Mouse (Mus musculus) intestine, postnatal 0 days (tissue): ENCODE results near the gene Kcnj13. TPM values are rescaled to one million over a fixed set of nuclear protein-coding genes. Genes with fewer than 3 reads are reported as not detected.

ENCODE experiments used
- ATAC-seq: fragments of 200-750 bp; cut with Nextera tagmentation; 2 replicates; pipeline ENCODE4 v1.8.0; 2017; ENCODE audit warnings: mild to moderate bottlenecking, moderate TSS enrichment, moderate library complexity
- H3K27ac ChIP-seq: fragments of 300-500 bp; sonication (generic); 2 replicates; pipeline ENCODE4 v1.5.1; 2014; ENCODE audit warnings: mild to moderate bottlenecking, low read depth, low read length, moderate library complexity
- H3K27me3 ChIP-seq: fragments of 300-500 bp; sonication (generic); replicated peaks from 2 replicates; pipeline ENCODE4 v1.6.1; 2014; ENCODE audit warnings: low read length, mixed read lengths; ENCODE audit not compliant: control insufficient read depth, insufficient read depth
- H3K36me3 ChIP-seq: fragments of 300-500 bp; sonication (generic); 2 replicates; pipeline ENCODE4 v1.6.1; 2014; ENCODE audit warnings: mild to moderate bottlenecking, moderate library complexity; ENCODE audit not compliant: control insufficient read depth, insufficient read depth
- H3K4me1 ChIP-seq: fragments of 300-500 bp; sonication (generic); replicated peaks from 2 replicates; pipeline ENCODE4 v1.6.1; 2014; ENCODE audit warnings: antibody characterized with exemption, low read length, mixed read lengths; ENCODE audit not compliant: control insufficient read depth, insufficient read depth
- H3K4me2 ChIP-seq: fragments of 300-500 bp; sonication (generic); replicated peaks from 2 replicates; pipeline ENCODE4 v1.6.1; 2014; ENCODE audit warnings: low read depth, mild to moderate bottlenecking, moderate library complexity
- H3K4me3 ChIP-seq: fragments of 300-500 bp; sonication (generic); 2 replicates; pipeline ENCODE4 v1.5.1; 2014; ENCODE audit warnings: low read depth, low read length
- H3K9ac ChIP-seq: fragments of 300-500 bp; sonication (generic); 2 replicates; pipeline ENCODE4 v1.6.1; 2014; ENCODE audit warnings: mild to moderate bottlenecking, low read depth, low read length
- H3K9me3 ChIP-seq: fragments of 300-500 bp; sonication (generic); 2 replicates; pipeline ENCODE4 v1.6.1; 2016; ENCODE audit warnings: mixed run types; ENCODE audit not compliant: control insufficient read depth
- CTCF ChIP-seq: sonication (generic); IDR thresholded peaks from 2 replicates; pipeline ENCODE4 v1.5.1; 2016; ENCODE audit warnings: low read depth, mild to moderate bottlenecking, control low read depth, antibody characterized with exemption, moderate library complexity
- WGBS: fragments of 180-500 bp; shearing (Covaris S2); extraction: QIAGEN DNeasy Blood & Tissue Kit; methylation state at CpG from one replicate; pipeline ENCODE4 v1.1.7; 2014; 5-methylcytosine and 5-hydroxymethylcytosine counted together
- polyA plus RNA-seq: library from polyadenylated mRNA; unstranded; fragments of >200 nt; fragmentation: Nextera tagmentation; extraction: Ambion mirVana; gene quantifications from 2 replicates; pipeline ENCODE4 v1.2.1, GENCODE M21; 2015

The Kcnj13 gene
- polyA plus RNA-seq: 0.70 and 0.82 TPM in 2 replicates

- no peak within 1 kb of the TSS for H3K9ac ChIP-seq
- 26% methylated on average over 6 of the region's 6 CpGs for WGBS
- no peaks in the 10 kb centered on the region for H3K4me1 ChIP-seq
- H3K27me3 ChIP-seq: no peaks in the 10 kb centered on the region
- H3K27ac ChIP-seq: no peak within 1 kb of the TSS
- H3K4me3 ChIP-seq: no peak within 1 kb of the TSS
- H3K36me3 ChIP-seq: no peaks in the 10 kb centered on the region; the same call in 1 of the 2 replicates
- no peak for ATAC-seq
- no peak for TF ChIP-seq CTCF
- H3K9me3 ChIP-seq: no peaks in the 10 kb centered on the region
- H3K4me2 ChIP-seq: no peak within 1 kb of the TSS
Observed at GRCm38 (mm10) chr1:87394594-87394993, at the start of gene Kcnj13. Gene Kcnj13 (minus strand): TSS chr1:87394729.

GRCm38 (mm10) chr1:87436583-87436982, 42.1 kb upstream of the Kcnj13 start:
- peaks cover 71% of the 10 kb centered on the region for H3K36me3 ChIP-seq
- H3K9me3 ChIP-seq: no peaks in the 10 kb centered on the region
- H3K4me2 ChIP-seq: no peak overlapping the region
- no peak for ATAC-seq
- WGBS: 78% methylated on average over 6 of the region's 6 CpGs
- H3K9ac ChIP-seq: no peak overlapping the region
- no peak overlapping the region for H3K4me3 ChIP-seq
- no peaks in the 10 kb centered on the region for H3K4me1 ChIP-seq
- no peaks in the 10 kb centered on the region for H3K27me3 ChIP-seq
- H3K27ac ChIP-seq: no peak overlapping the region
- no peak for TF ChIP-seq CTCF

- no peaks in the 10 kb centered on the region for H3K27me3 ChIP-seq
- H3K4me1 ChIP-seq: no peaks in the 10 kb centered on the region
- ATAC-seq: no peak
- 86% methylated on average over 2 of the region's 2 CpGs for WGBS
- H3K36me3 ChIP-seq: peaks cover 70% of the 10 kb centered on the region
- H3K4me3 ChIP-seq: no peak overlapping the region
- TF ChIP-seq CTCF: no peak
- no peak overlapping the region for H3K4me2 ChIP-seq
- no peak overlapping the region for H3K9ac ChIP-seq
- no peak overlapping the region for H3K27ac ChIP-seq
- H3K9me3 ChIP-seq: no peaks in the 10 kb centered on the region
Observed at GRCm38 (mm10) chr1:87435125-87435524, 40.6 kb upstream of the Kcnj13 start.

GRCm38 (mm10) chr1:87418733-87419132, 24.2 kb upstream of the Kcnj13 start:
- no peak overlapping the region for H3K9ac ChIP-seq
- no peak for ATAC-seq
- no peak overlapping the region for H3K4me2 ChIP-seq
- no peaks in the 10 kb centered on the region for H3K9me3 ChIP-seq
- no peak overlapping the region for H3K27ac ChIP-seq
- TF ChIP-seq CTCF: peak; percentile 76
- H3K27me3 ChIP-seq: no peaks in the 10 kb centered on the region
- H3K36me3 ChIP-seq: peaks cover 58% of the 10 kb centered on the region
- H3K4me1 ChIP-seq: no peaks in the 10 kb centered on the region
- 88% methylated on average over 4 of the region's 4 CpGs for WGBS
- no peak overlapping the region for H3K4me3 ChIP-seq

- no peak overlapping the region for H3K27ac ChIP-seq
- peaks cover 75% of the 10 kb centered on the region for H3K36me3 ChIP-seq
- no peak overlapping the region for H3K9ac ChIP-seq
- H3K4me3 ChIP-seq: no peak overlapping the region
- 91% methylated on average over 4 of the region's 4 CpGs for WGBS
- no peak for ATAC-seq
- no peak overlapping the region for H3K4me2 ChIP-seq
- TF ChIP-seq CTCF: no peak
- no peaks in the 10 kb centered on the region for H3K9me3 ChIP-seq
- no peaks in the 10 kb centered on the region for H3K27me3 ChIP-seq
- H3K4me1 ChIP-seq: no peaks in the 10 kb centered on the region
Observed at GRCm38 (mm10) chr1:87409380-87409779, 14.9 kb upstream of the Kcnj13 start.

- Histone ChIP-seq H3K4me2 (no peak overlapping the region), H3K9ac (no peak overlapping the region), H3K27me3 (no peaks in the 10 kb centered on the region), H3K36me3 (peaks cover 52% of the 10 kb centered on the region), H3K4me3 (no peak overlapping the region), H3K27ac (no peak overlapping the region), H3K4me1 (no peaks in the 10 kb centered on the region), H3K9me3 (no peaks in the 10 kb centered on the region)
- no peak for ATAC-seq
- no peak for TF ChIP-seq CTCF
Observed at GRCm38 (mm10) chr1:87406012-87406411, 11.5 kb upstream of the Kcnj13 start.

GRCm38 (mm10) chr1:87404710-87405109, 10.2 kb upstream of the Kcnj13 start:
- Histone ChIP-seq H3K27ac (no peak overlapping the region), H3K27me3 (no peaks in the 10 kb centered on the region), H3K4me2 (no peak overlapping the region), H3K9me3 (no peaks in the 10 kb centered on the region), H3K9ac (no peak overlapping the region), H3K4me3 (no peak overlapping the region), H3K36me3 (peaks cover 40% of the 10 kb centered on the region), H3K4me1 (no peaks in the 10 kb centered on the region)
- WGBS: 85% methylated on average over 1 of the region's 1 CpGs
- TF ChIP-seq CTCF: no peak
- ATAC-seq: no peak
